Mouse (Mus musculus) E14TG2a.4 (cell line): ENCODE data around the gene Cd79b.

Experiments
- H3K27me3 ChIP-seq: 2 replicates; pipeline ENCODE4 v1.6.1; 2014; ENCODE audit warnings: low read length, control low read depth; ENCODE audit not compliant: insufficient read depth
- H3K36me3 ChIP-seq: 2 replicates; pipeline ENCODE4 v1.6.1; 2014; ENCODE audit warnings: low read length, control low read depth; ENCODE audit not compliant: insufficient read depth
- H3K4me1 ChIP-seq: replicated peaks from 2 replicates; pipeline ENCODE4 v1.6.1; 2014; ENCODE audit warnings: low read depth, low read length, control low read depth
- H3K4me3 ChIP-seq: replicated peaks from 2 replicates; pipeline ENCODE4 v1.5.1; 2014; ENCODE audit warnings: mild to moderate bottlenecking, low read length
- H3K9me3 ChIP-seq: 2 replicates; pipeline ENCODE4 v1.6.1; 2014; ENCODE audit warnings: low read length, control low read depth
- CTCF ChIP-seq: conservative IDR thresholded peaks from 2 replicates; pipeline ENCODE4 v1.5.1; 2014; ENCODE audit warnings: low read length
- NANOG ChIP-seq: IDR thresholded peaks from 2 replicates; pipeline ENCODE4 v1.6.1; 2014; ENCODE audit warnings: borderline replicate concordance, low read length, mixed read lengths
- POU5F1 ChIP-seq: IDR thresholded peaks from 2 replicates; pipeline ENCODE4 v1.6.1; 2014; ENCODE audit warnings: low read length, borderline replicate concordance

Gene Cd79b

GRCm38 (mm10) chr11:106291861-106292260 is 22.7 kb downstream of the Cd79b start:
- Histone ChIP-seq H3K9me3 (peaks cover 34% of the 10 kb centered on the region), H3K27me3 (peaks cover 11% of the 10 kb centered on the region), H3K4me3 (no peak overlapping the region), H3K4me1 (peaks cover 4% of the 10 kb centered on the region), H3K36me3 (no peaks in the 10 kb centered on the region; the same call in 1 of the 2 replicates)
- no peak for TF ChIP-seq POU5F1
- no peak for TF ChIP-seq CTCF
- TF ChIP-seq NANOG: no peak

GRCm38 (mm10) chr11:106290376-106290775 is 24.2 kb downstream of the Cd79b start:
- H3K9me3 ChIP-seq: peaks cover 34% of the 10 kb centered on the region
- no peak overlapping the region for H3K4me3 ChIP-seq
- H3K4me1 ChIP-seq: peaks cover 9% of the 10 kb centered on the region
- no peak for TF ChIP-seq CTCF
- TF ChIP-seq NANOG: no peak
- no peak for TF ChIP-seq POU5F1
- H3K36me3 ChIP-seq: no peaks in the 10 kb centered on the region; the same call in 1 of the 2 replicates
- peaks cover 24% of the 10 kb centered on the region for H3K27me3 ChIP-seq

- H3K4me1 ChIP-seq: peaks cover 9% of the 10 kb centered on the region
- no peak overlapping the region for H3K4me3 ChIP-seq
- H3K27me3 ChIP-seq: peaks cover 34% of the 10 kb centered on the region
- no peaks in the 10 kb centered on the region; the same call in 1 of the 2 replicates for H3K36me3 ChIP-seq
- peaks cover 34% of the 10 kb centered on the region for H3K9me3 ChIP-seq
- no peak for TF ChIP-seq POU5F1
- TF ChIP-seq NANOG: no peak
- TF ChIP-seq CTCF: no peak
Measured at GRCm38 (mm10) chr11:106289369-106289768, 25.2 kb downstream of the Cd79b start.

DNA sequence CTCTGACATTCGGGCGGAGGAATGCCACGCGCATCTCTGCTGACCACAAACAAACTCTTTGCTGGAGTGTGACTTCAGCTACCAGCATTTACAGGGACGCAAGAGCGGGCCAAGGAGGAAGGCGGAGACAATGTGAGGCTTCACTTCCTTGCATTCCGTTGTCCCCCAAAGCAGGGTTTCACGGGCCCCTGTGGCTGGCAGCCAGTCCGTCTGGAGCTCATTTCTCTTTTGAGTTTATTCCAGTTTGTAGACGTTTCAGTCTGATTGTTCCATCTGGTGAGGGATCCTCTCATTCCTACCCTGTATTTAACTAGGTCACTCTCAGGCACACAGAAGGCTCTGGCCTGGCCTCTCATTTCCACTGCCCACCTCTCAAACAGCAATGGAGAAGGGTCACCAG is 27.6 kb downstream of the Cd79b start:
- TF ChIP-seq POU5F1 (no peak), NANOG (no peak), CTCF (no peak)
- no peaks in the 10 kb centered on the region; the same call in 1 of the 2 replicates for H3K36me3 ChIP-seq
- H3K4me1 ChIP-seq: peaks cover 9% of the 10 kb centered on the region
- H3K4me3 ChIP-seq: peak overlapping the region; percentile 26; the same call in 1 of the 2 replicates
- peaks cover 28% of the 10 kb centered on the region for H3K9me3 ChIP-seq
- peaks cover 53% of the 10 kb centered on the region for H3K27me3 ChIP-seq

DNA sequence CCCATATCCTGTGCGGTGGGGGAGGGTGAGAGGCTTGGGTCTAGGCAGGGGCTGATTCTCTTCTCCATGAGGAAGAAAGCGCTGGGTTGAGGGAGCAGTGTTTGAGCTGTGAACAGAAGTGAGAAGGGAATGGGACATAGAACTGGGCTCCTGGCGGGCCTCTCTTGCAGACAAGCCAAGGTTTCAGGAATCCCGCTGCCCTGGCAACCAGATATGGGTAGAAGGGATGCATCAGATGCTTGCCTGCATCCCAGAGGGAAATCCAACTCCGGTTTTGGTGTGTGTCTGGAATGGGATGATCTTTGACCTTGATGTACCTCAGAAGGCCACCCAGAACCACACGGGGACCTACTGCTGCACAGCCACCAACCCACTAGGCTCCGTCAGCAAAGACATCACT is 28.4 kb downstream of the Cd79b start:
- Histone ChIP-seq H3K36me3 (no peaks in the 10 kb centered on the region), H3K4me1 (peaks cover 9% of the 10 kb centered on the region)
- TF ChIP-seq NANOG (no peak), CTCF (no peak)

DNA sequence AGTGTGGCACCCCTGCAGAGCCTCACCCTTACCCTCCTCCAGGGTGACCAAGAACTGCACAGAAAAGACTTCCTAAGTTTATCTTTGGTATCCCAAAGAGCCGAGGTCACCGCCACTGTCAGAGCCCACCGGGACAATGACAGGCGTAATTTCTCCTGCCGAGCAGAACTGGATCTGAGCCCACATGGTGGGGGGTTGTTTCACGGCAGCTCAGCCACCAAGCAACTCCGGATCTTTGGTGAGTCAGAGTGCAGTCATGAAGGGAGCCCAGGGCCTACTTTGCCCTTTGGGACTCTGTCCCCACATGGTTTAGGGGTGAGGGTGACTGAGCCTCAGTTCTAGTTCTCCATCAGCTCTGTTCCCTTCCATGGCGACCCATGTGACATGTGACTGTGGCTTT is 30.4 kb downstream of the Cd79b start:
- Histone ChIP-seq H3K27me3 (peaks cover 56% of the 10 kb centered on the region), H3K4me3 (no peak overlapping the region), H3K9me3 (no peaks in the 10 kb centered on the region), H3K36me3 (no peaks in the 10 kb centered on the region), H3K4me1 (peaks cover 9% of the 10 kb centered on the region)
- TF ChIP-seq CTCF: no peak
- no peak for TF ChIP-seq POU5F1
- TF ChIP-seq NANOG: no peak

More for the DNA sequence above, 28.4 kb downstream of the Cd79b start:
- peaks cover 56% of the 10 kb centered on the region for H3K27me3 ChIP-seq
- no peak overlapping the region for H3K4me3 ChIP-seq
- H3K9me3 ChIP-seq: peaks cover 20% of the 10 kb centered on the region

DNA sequence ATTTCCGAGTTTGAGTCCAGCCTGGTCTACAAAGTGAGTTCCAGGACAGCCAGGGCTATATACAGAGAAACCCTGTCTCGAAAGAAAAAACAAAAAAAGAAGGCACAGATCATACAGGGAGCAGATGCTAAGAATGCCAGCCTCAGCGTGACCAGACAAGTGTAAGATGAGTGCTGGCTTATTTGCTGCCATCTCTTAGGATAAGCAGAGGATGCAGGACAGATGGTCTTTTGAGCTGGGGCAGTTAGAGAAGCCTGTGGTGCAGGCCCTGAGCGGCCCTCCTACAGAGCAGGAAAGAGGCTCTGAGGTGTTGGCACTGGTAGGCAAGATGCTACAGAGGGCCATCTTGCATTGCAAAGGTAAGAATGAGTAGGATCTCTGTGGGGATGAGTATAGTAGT is 31.2 kb downstream of the Cd79b start:
- no peak for TF ChIP-seq NANOG
- TF ChIP-seq CTCF: no peak
- no peak for TF ChIP-seq POU5F1
- H3K9me3 ChIP-seq: no peaks in the 10 kb centered on the region
- H3K4me1 ChIP-seq: peaks cover 9% of the 10 kb centered on the region
- no peak overlapping the region for H3K4me3 ChIP-seq
- no peaks in the 10 kb centered on the region for H3K36me3 ChIP-seq
- H3K27me3 ChIP-seq: peaks cover 61% of the 10 kb centered on the region

GRCm38 (mm10) chr11:106282452-106282851 is 32.1 kb downstream of the Cd79b start:
- Histone ChIP-seq H3K4me3 (no peak overlapping the region), H3K36me3 (no peaks in the 10 kb centered on the region), H3K9me3 (no peaks in the 10 kb centered on the region), H3K4me1 (peaks cover 9% of the 10 kb centered on the region), H3K27me3 (peaks cover 65% of the 10 kb centered on the region)
- TF ChIP-seq CTCF: no peak

DNA sequence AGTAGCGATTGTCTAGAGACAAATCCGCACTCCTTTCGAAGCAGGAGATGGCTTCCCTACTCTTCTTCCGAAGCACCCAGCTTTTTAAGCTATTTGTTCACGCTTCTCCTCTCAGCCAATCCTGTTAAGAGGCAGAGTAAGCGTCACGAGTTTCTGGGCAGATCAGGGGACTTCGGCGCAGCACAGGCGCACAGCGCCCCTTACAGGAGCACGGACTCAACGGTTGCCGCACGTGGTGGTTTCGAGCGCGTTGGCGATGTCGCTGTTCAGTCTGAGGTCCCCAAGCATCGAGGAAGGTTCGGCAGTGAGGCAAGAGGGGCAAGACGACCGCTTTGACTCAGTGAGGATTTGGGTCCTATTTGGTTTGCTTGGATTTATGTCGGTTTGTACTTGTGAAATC is 38.1 kb downstream of the Cd79b start, which contains the start of gene Tcam1:
Tcam1 (plus strand) TSS at position 219 of the 400 bp plus-strand sequence.
- Histone ChIP-seq H3K4me3 (no peak within 1 kb of the TSS), H3K27me3 (peaks cover 33% of the 10 kb centered on the region), H3K4me1 (peaks cover 38% of the 10 kb centered on the region), H3K36me3 (no peaks in the 10 kb centered on the region), H3K9me3 (no peaks in the 10 kb centered on the region)
- TF ChIP-seq NANOG: no peak
- TF ChIP-seq CTCF: peak; percentile 34
